Mouse (Mus musculus) left cerebral cortex, adult 11 months (tissue): ENCODE data around the gene Hpse2.
A peak's percentile ranks its signal among the peaks of the same experiment; 100 is the strongest.
"Not testable (repeated sequence)": the region's sequence is repeated elsewhere in the genome, so short reads cannot be mapped to it uniquely, and the experiment has no call there.

Experiments
- DNase-seq: peaks from one replicate; pipeline ENCODE4 v3.0.0; 2022; ENCODE audit warnings: low spot score

Hpse2 gene

GRCm38 (mm10) chr19:42850444-42850843 lies 537.7 kb downstream of the Hpse2 start:
- no peak for DNase-seq

- no peak for DNase-seq
These were observed 548.4 kb downstream of the Hpse2 start for GRCm38 (mm10) chr19:42839621-42840294.

GRCm38 (mm10) chr19:42839118-42839517 lies 549.0 kb downstream of the Hpse2 start:
- no peak for DNase-seq

DNA sequence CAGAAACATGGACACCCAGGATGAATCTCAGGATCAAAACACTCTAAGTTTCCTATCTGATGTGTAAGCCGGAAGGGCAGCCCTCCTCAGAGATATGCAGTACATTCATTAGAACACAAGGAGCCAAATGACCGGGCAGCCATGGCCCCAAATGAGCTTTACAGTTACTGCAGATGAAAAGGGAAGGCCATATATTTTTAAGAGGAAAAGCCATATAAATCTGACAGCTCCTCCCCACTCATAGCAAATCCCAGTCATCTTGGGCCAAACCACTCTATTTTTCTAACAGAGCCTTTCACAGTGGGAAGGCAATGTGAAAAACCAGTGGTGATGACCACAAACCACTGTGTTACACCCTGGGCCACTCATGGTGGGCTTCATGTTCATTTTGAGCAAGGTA lies 549.9 kb downstream of the Hpse2 start:
- DNase-seq, result no peak

GRCm38 (mm10) chr19:42837591-42837990 lies 550.6 kb downstream of the Hpse2 start:
- DNase-seq, result no peak

DNA sequence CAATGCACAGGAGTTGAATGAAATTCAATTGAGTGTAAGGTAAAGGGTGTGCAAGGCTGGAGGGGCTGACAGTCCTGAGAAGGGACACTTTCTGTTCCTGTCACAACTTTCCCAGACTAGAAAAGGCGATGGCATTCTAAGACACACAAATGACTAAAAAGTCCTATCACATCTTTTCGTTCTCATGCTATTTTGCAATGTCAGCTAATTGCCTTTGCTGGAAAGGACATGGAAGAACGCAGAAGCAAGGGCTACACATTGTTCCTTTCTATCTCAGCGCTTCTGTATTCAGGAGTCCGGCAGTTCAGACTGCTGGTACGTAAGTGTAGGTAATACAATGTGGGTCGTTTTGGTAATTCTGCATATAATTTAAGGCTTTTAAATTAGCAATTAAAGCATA lies 555.0 kb downstream of the Hpse2 start:
- no peak for DNase-seq

DNA sequence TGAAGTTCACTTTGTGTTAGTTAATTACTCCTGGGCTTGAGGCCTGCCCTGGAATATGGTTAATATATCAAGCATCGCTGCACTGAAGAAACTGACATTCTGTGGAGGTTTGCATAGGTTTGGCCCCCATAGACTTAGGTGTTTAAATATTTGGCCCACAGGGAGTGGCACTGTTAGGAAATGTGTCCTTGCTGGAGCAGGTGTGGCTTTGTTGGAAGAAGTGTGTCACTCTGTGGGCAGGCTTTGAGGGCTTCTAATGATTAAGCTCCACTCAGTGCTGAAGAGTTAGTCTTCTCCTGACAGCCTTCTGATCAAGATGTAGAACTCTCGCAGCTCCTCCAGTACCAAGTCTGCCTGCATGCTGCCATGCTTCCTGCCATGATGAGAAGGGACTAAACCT lies 555.9 kb downstream of the Hpse2 start:
- no peak for DNase-seq

- no peak for DNase-seq
These were observed 559.0 kb downstream of the Hpse2 start for GRCm38 (mm10) chr19:42829196-42829595.

DNA sequence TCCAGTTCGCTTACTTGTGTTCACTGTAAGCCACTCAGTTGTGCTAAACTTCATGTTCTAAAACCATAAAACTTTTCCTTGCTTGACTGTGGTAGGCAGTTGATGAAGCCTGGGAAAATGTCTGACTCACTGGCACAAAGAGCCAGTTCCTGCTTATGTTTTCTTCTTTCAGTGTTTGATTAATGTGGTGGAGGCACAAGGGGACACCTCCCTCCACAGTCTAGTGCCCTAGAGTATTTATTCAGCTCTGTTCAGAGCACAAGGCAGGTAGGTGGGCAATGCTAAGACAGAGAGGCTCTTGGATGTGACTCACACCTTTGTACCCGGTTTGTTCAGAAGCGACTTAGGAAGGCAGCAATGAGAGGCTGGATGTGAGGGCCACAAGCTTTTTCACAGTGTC lies 560.3 kb downstream of the Hpse2 start:
- no peak for DNase-seq

DNA sequence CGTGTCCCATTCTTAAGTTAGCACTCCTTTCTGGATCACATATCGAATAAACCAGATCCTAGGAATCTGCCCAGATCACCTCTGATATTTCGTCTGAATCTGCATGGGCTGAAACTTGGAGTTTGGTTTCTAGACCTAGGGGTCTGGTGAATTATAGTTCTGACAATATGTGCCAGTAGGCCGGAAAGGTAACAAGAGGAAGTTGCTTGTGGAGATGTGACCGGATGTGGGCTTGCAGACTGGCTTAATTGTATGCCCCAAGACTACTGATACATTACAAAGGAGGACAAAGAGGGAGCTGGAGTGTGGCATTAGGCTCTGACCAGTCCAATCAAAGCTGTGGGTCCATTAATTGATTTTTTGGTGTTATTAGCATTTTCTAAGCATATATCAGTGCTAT lies 568.0 kb downstream of the Hpse2 start:
- no peak for DNase-seq

DNA sequence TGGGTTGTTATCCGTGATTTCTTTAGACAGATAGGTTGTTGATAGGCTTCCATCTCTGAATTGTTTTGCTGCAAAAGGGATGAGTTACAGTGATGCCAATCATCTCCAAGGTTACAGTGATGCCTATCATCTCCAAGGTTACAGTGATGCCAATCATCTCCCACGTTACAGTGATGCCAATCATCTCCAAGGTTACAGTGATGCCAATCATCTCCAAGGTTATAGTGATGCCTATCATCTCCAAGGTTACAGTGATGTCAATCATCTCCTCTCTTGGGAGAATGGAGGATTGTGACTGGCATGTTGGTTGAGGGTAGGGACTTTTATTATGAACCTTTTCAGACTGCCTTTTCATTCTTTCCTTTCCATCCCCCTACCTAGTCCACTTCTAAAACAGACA lies 570.4 kb downstream of the Hpse2 start:
- DNase-seq, result no peak

DNA sequence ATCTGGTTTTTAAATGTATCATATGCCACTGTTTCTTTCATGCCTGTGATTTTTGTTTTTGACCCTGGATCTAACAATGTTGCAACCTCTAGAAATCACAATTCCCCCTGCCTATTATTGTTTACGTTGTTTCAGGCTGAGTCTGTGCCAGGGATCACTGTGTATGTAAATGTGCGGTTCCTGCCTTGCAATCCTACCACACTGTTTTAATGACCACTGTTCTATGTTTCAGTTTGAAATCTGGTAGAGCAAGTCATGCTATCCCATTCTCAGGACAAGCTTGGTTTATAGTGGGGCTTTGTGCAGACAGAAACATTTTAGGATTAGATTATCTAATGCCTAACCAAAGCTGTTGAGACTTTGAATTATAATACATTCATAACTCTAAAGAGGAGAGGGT lies 571.9 kb downstream of the Hpse2 start:
- DNase-seq, result no peak

DNA sequence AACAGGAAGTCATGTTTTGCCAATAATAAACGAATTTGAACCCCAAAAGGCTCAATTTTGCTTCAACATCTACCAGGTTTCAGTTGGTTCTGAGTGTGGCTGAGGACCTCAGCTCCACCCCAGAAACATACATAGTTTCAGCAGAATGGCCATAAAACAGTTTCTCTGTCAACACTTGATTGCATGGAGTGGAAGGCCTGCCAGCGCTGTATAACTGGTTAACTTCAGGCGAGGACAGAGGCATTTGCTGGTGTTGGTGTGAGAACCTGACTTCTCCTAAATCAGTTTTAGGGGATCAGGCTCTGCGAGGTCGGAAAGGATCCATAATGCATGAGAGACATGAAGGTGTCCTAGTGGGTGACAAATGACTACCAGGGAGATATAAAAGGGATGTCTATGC lies 578.0 kb downstream of the Hpse2 start:
- DNase-seq, result no peak

DNA sequence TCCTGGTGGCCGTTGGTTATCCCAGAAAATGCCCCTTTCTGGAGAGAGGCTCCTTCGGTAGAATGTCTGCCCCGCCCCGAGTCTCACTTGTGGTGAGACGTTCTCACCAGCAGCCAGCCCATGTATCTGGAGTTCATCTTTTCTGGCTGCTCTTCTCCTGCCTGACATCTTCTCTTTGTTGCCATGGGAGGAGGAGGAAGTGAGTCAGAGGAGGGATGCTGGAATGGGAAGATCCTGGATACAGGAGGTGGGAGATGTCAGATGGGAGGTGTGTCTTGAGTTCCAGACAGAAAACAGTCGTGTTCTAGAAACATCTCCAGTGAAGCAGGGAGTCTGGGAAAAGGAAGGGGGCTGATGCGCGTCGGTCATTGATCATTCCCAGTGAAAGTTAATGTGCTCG lies 578.7 kb downstream of the Hpse2 start:
- DNase-seq, result no peak

DNA sequence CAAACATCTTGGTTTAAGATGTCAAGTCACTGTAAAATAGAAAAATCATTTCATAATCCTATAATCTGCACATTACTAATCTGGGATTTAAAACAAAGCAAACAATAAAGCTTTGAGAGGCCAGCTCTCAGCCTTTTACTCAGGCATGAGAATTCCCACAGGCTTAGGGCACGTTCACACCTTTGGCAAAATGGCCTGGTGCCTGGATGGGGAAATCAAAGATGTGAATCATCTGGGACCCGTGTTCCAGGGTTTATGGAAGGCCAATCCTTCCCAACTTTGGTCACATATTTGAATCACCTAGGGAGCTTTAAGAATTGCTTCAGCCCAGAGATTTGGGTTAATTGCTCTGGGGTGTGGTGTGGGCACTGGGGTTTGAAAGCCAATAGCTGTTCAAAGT lies 590.3 kb downstream of the Hpse2 start:
- no peak for DNase-seq

DNA sequence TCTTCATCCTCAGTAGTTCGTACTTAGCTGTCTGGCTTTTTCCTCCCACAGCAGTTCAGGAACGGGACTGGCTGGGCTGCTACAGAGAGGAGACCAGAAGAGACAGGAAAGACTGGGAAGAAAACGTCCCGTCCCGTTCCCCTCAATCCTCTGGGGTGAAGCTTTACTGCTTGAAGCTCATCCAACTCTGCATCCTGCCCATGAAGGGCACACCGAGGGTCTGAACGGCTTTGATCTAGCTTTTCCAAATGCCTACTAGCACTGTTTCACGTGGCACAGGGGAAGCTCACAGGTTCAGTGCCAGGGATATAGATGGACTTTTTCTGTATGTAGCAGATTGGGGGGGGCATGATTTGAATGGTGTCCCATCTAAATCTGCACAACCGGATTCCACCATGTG lies 592.4 kb downstream of the Hpse2 start:
- DNase-seq, result no peak

- peak; percentile 78 for DNase-seq
These were observed 593.1 kb downstream of the Hpse2 start for GRCm38 (mm10) chr19:42794914-42795613.

DNA sequence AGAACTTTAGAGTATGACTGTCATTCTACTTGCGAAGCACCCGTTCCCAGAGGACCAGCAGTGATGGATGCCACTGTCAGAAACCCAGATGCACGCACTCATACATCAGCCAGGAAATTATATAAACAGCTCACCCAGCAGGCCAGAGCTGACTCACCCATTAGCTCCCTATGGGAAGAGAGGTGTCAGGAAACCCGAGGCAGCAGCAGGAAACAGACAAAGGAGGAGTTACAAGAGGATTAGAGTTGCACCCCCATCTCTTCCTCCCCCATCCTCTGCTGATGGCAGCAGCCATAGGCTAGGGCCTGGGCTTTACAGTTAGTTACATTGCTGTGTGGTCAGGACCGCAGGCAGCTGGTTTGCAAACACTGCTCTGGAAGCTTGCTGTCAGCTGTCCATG lies 599.8 kb downstream of the Hpse2 start:
- no peak for DNase-seq

GRCm38 (mm10) chr19:42785562-42786220 lies 602.5 kb downstream of the Hpse2 start:
- no peak for DNase-seq

DNA sequence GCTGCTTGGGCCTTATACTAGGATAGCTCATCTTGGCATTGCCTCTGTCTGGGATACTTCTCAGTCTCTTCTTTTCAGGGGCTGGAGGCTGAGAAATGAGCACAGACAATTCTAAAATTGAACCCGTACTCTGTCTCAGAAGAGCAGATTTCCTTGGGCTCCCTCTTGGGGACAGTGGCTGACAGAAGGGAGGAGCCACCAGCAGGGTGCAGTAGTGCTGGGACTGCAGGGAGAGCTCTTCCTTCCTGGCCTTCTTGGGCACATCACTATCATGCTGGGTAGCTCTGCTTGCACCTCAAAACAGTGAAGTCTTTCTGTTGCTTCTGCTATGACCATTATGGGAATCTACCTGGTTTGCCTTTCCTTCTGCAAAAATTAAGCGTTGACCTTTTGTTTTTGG lies 603.0 kb downstream of the Hpse2 start:
- DNase-seq, result no peak

DNA sequence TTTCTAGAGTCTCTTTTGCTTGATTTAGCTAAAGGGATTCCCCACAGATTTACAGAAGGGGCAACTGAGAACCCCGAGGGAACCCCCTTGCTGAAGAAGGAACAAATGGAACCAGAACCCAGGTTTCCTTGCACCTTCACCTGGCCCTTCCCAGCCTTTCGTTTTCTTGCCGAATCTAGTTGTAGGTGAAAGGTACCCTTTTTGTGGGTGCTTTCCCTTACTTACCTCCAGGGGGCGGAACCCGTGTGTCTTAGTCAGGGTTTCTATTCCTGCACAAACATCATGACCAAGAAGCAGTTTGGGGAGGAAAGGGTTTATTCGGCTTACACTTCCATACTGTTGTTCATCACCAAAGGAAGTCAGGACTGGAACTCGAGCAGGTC lies 608.0 kb downstream of the Hpse2 start:
- not testable (repeated sequence) for DNase-seq

- DNase-seq, result peak; percentile 90
These were observed 608.5 kb downstream of the Hpse2 start, which contains the start of gene Hps1 for GRCm38 (mm10) chr19:42779531-42780155. Gene Hps1 (minus strand): TSS chr19:42779978.

- DNase-seq, result no peak
These were observed 610.4 kb downstream of the Hpse2 start for GRCm38 (mm10) chr19:42777801-42778200.
